Mouse (Mus musculus) MEL (cell line): ENCODE results near the gene B4galt1.

Experiments
- CTCF ChIP-seq, 3 experiments: IDR thresholded peaks in 2 of 3; conservative IDR thresholded peaks in 1 of 3; 2 replicates each; pipeline ENCODE4 v1.5.1; 2011 to 2012; ENCODE audit warnings: low read length in 3 of 3, low read depth in 2 of 3, mild to moderate bottlenecking in 2 of 3, improper control_type of control experiment in 1 of 3, inconsistent platforms in 1 of 3, mixed read lengths in 1 of 3, moderate library complexity in 1 of 3; ENCODE audit not compliant: control insufficient read depth in 1 of 3, insufficient read depth in 1 of 3, poor library complexity in 1 of 3, severe bottlenecking in 1 of 3
- EP300 ChIP-seq, 2 experiments: IDR thresholded peaks; 2 replicates each; pipeline ENCODE4 v1.6.1; 2011; ENCODE audit warnings: improper control_type of control experiment in 2 of 2, low read length in 2 of 2, low read depth in 1 of 2, mild to moderate bottlenecking in 1 of 2
- MAX ChIP-seq: IDR thresholded peaks from 2 replicates; pipeline ENCODE4 v1.6.1; 2011; ENCODE audit warnings: low read length, improper control_type of control experiment
- MYB ChIP-seq: IDR thresholded peaks from 2 replicates; pipeline ENCODE4 v1.6.1; 2011; ENCODE audit warnings: mild to moderate bottlenecking, low read depth, low read length, improper control_type of control experiment
- POLR2A ChIP-seq, 2 experiments: IDR thresholded peaks; 2 replicates each; pipeline ENCODE4 v1.6.1; 2011 to 2012; ENCODE audit warnings: low read length in 2 of 2, mild to moderate bottlenecking in 2 of 2, control low read depth in 1 of 2, improper control_type of control experiment in 1 of 2, low read depth in 1 of 2, moderate library complexity in 1 of 2; ENCODE audit not compliant: control insufficient read depth in 1 of 2, insufficient read depth in 1 of 2, poor library complexity in 1 of 2
- RAD21 ChIP-seq: IDR thresholded peaks from 2 replicates; pipeline ENCODE4 v1.6.1; 2011; ENCODE audit warnings: mild to moderate bottlenecking, low read depth, low read length, improper control_type of control experiment
- TCF12 ChIP-seq: IDR thresholded peaks from 2 replicates; pipeline ENCODE4 v1.6.1; 2014; ENCODE audit warnings: low read depth, mild to moderate bottlenecking, inconsistent platforms, low read length, improper control_type of control experiment, moderate library complexity
- USF1 ChIP-seq: IDR thresholded peaks from 2 replicates; pipeline ENCODE4 v1.6.1; 2014; ENCODE audit warnings: low read depth, mild to moderate bottlenecking, inconsistent platforms, low read length, improper control_type of control experiment, moderate library complexity

- TF ChIP-seq MYB (no peak), CTCF (IDR thresholded peaks at IDR 0.05 in 2 of 3, conservative IDR thresholded peaks at IDR 0.05 in 1 of 3; ENCODE audit: control insufficient read depth in 1 of 3, insufficient read depth in 1 of 3, low read depth in 2 of 3, low read length in 3 of 3, poor library complexity in 1 of 3, severe bottlenecking in 1 of 3) (no peak), EP300 (IDR thresholded peaks at IDR 0.05; ENCODE audit: low read depth in 1 of 2, low read length in 2 of 2) (no peak), RAD21 (no peak), TCF12 (no peak), USF1 (no peak), MAX (no peak), POLR2A (IDR thresholded peaks at IDR 0.05; ENCODE audit: control insufficient read depth in 1 of 2, insufficient read depth in 1 of 2, low read depth in 1 of 2, low read length in 2 of 2, poor library complexity in 1 of 2) (no peak)
Observed at GRCm38 (mm10) chr4:40802787-40803186, 51.0 kb downstream of the B4galt1 start.
